Mouse (Mus musculus) olfactory bulb, adult 2 months (tissue): ENCODE measurements around the gene Tmprss11e.

Experiments
- CTCF ChIP-seq: fragments of 200-500 bp; IDR thresholded peaks from 2 replicates; pipeline ENCODE4 v1.5.1; 2012; ENCODE audit warnings: low read depth, mild to moderate bottlenecking, low read length, moderate library complexity; ENCODE audit not compliant: insufficient read depth
- POLR2A ChIP-seq: fragments of 200-500 bp; IDR thresholded peaks from 2 replicates; pipeline ENCODE4 v1.6.1; 2012; ENCODE audit warnings: mild to moderate bottlenecking, low read depth, low read length, moderate library complexity; ENCODE audit not compliant: insufficient read depth

DNA sequence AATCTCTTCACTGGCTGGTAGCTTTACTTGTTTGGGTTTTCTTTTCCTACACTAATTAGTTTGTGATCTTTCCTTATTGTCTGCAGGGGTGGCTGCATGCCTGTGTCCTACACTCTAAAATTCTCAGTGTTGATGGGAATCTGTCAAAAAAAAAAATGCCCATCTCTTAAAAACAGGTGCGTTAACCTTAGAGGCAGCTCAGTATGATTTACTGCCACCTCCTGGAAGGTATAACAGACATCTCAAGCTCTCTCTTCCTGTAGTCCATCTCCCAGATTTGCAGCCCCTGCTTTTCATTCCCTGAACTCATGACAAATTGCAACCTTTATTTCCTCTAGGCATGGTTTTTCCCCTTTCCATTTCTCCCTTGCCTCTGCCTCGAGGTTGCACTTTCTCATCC lies 44.3 kb upstream of the Tmprss11e start:
- TF ChIP-seq CTCF: no peak
- no peak for TF ChIP-seq POLR2A
